Mouse (Mus musculus) neural tube, embryonic 13.5 days (tissue): ENCODE measurements around the gene Il4. TPM values are rescaled to one million over a fixed set of nuclear protein-coding genes. Genes with fewer than 3 reads are reported as not detected.

Experiments
- ATAC-seq: fragments of 200-750 bp; cut with Nextera tagmentation; 2 replicates; pipeline ENCODE4 v1.8.0; 2017; ENCODE audit warnings: low read depth, mild to moderate bottlenecking, moderate TSS enrichment, moderate library complexity
- H3K27ac ChIP-seq: fragments of 300-500 bp; sonication (generic); replicated peaks from 2 replicates; pipeline ENCODE4 v1.5.1; 2015; ENCODE audit warnings: moderate library complexity, mild to moderate bottlenecking, inconsistent platforms
- H3K27me3 ChIP-seq: fragments of 300-500 bp; sonication (generic); 2 replicates; pipeline ENCODE4 v1.6.1; 2015; ENCODE audit warnings: mild to moderate bottlenecking, inconsistent platforms
- H3K36me3 ChIP-seq: fragments of 300-500 bp; sonication (generic); 2 replicates; pipeline ENCODE4 v1.6.1; 2015; ENCODE audit warnings: mild to moderate bottlenecking, inconsistent platforms
- H3K4me1 ChIP-seq: fragments of 300-500 bp; sonication (generic); replicated peaks from 2 replicates; pipeline ENCODE4 v1.6.1; 2015; ENCODE audit warnings: inconsistent platforms
- H3K4me2 ChIP-seq: fragments of 300-500 bp; sonication (generic); 2 replicates; pipeline ENCODE4 v1.6.1; 2015; ENCODE audit warnings: inconsistent platforms, mild to moderate bottlenecking, moderate library complexity
- H3K4me3 ChIP-seq: fragments of 300-500 bp; sonication (generic); 2 replicates; pipeline ENCODE4 v1.5.1; 2015; ENCODE audit warnings: mild to moderate bottlenecking, inconsistent platforms
- H3K9ac ChIP-seq: fragments of 300-500 bp; sonication (generic); 2 replicates; pipeline ENCODE4 v1.6.1; 2015; ENCODE audit warnings: moderate library complexity, mild to moderate bottlenecking, inconsistent platforms
- H3K9me3 ChIP-seq: fragments of 300-500 bp; sonication (generic); 2 replicates; pipeline ENCODE4 v1.6.1; 2016; ENCODE audit warnings: inconsistent platforms
- WGBS: fragments of 180-500 bp; shearing (Covaris S2); methylation state at CpG from one replicate; pipeline ENCODE4 v1.1.7; 2015; 5-methylcytosine and 5-hydroxymethylcytosine counted together
- polyA plus RNA-seq: library from polyadenylated mRNA; unstranded; fragments of >200 nt; fragmentation: Nextera tagmentation; extraction: Ambion mirVana; gene quantifications from 2 replicates; pipeline ENCODE4 v1.2.1, GENCODE M21; 2015

The Il4 gene
- polyA plus RNA-seq, 1 experiment from 2014 or later: 2.1 TPM

- ATAC-seq: no peak
These were observed 18.8 kb upstream of the Il4 start for GRCm38 (mm10) chr11:53637046-53637802.

GRCm38 (mm10) chr11:53636183-53636646, 17.7 kb upstream of the Il4 start:
- Histone ChIP-seq H3K9me3 (no peaks in the 10 kb centered on the region), H3K36me3 (no peaks in the 10 kb centered on the region), H3K4me1 (peaks cover 17% of the 10 kb centered on the region), H3K4me2 (peak overlapping the region; percentile 67), H3K27me3 (peaks cover 28% of the 10 kb centered on the region), H3K27ac (no peak overlapping the region), H3K4me3 (peak overlapping the region; percentile 38), H3K9ac (peak overlapping the region; percentile 58)
- no peak for ATAC-seq
- WGBS: 1% methylated on average over 39 of the region's 40 CpGs

More at GRCm38 (mm10) chr11:53637046-53637802, 18.8 kb upstream of the Il4 start:
- Histone ChIP-seq H3K9me3 (no peaks in the 10 kb centered on the region), H3K4me2 (no peak overlapping the region; the same call in 1 of the 2 replicates), H3K27ac (no peak overlapping the region), H3K27me3 (peaks cover 28% of the 10 kb centered on the region), H3K9ac (no peak overlapping the region), H3K4me1 (peaks cover 17% of the 10 kb centered on the region), H3K4me3 (no peak overlapping the region), H3K36me3 (no peaks in the 10 kb centered on the region)
- WGBS: 13% methylated on average over 21 of the region's 21 CpGs

GRCm38 (mm10) chr11:53635590-53636182, 17.2 kb upstream of the Il4 start:
- Histone ChIP-seq H3K36me3 (no peaks in the 10 kb centered on the region), H3K27me3 (peaks cover 28% of the 10 kb centered on the region), H3K9me3 (no peaks in the 10 kb centered on the region), H3K9ac (peak overlapping the region; percentile 58), H3K4me3 (peak overlapping the region; percentile 38), H3K4me1 (peaks cover 17% of the 10 kb centered on the region), H3K4me2 (peak overlapping the region; percentile 67), H3K27ac (no peak overlapping the region)
- WGBS: 43% methylated on average over 9 of the region's 9 CpGs
- ATAC-seq: no peak

GRCm38 (mm10) chr11:53634556-53634955, 16.1 kb upstream of the Il4 start, which contains the start of gene Il13:
Il13 (minus strand) TSS chr11:53634702.
- Histone ChIP-seq H3K27ac (no peak within 1 kb of the TSS), H3K9ac (no peak within 1 kb of the TSS), H3K4me3 (no peak within 1 kb of the TSS), H3K9me3 (no peaks in the 10 kb centered on the region), H3K36me3 (no peaks in the 10 kb centered on the region), H3K4me2 (no peak within 1 kb of the TSS), H3K4me1 (peaks cover 17% of the 10 kb centered on the region), H3K27me3 (peaks cover 28% of the 10 kb centered on the region)
- no peak for ATAC-seq
- 95% methylated on average over 8 of the region's 8 CpGs for WGBS

GRCm38 (mm10) chr11:53633644-53634043, 15.2 kb upstream of the Il4 start:
- Histone ChIP-seq H3K27ac (no peak overlapping the region), H3K4me1 (peaks cover 17% of the 10 kb centered on the region), H3K9me3 (no peaks in the 10 kb centered on the region), H3K36me3 (no peaks in the 10 kb centered on the region), H3K9ac (no peak overlapping the region), H3K27me3 (peaks cover 28% of the 10 kb centered on the region), H3K4me2 (no peak overlapping the region), H3K4me3 (no peak overlapping the region)
- ATAC-seq: no peak
- WGBS: 91% methylated on average over 7 of the region's 7 CpGs

GRCm38 (mm10) chr11:53632122-53632733, 13.8 kb upstream of the Il4 start:
- H3K4me2 ChIP-seq: no peak overlapping the region
- H3K27ac ChIP-seq: no peak overlapping the region
- peaks cover 21% of the 10 kb centered on the region for H3K27me3 ChIP-seq
- H3K9me3 ChIP-seq: no peaks in the 10 kb centered on the region
- no peak overlapping the region for H3K9ac ChIP-seq
- 71% methylated on average over 14 of the region's 14 CpGs for WGBS
- H3K4me1 ChIP-seq: peaks cover 14% of the 10 kb centered on the region
- no peaks in the 10 kb centered on the region for H3K36me3 ChIP-seq
- no peak for ATAC-seq
- H3K4me3 ChIP-seq: no peak overlapping the region

- no peak overlapping the region for H3K27ac ChIP-seq
- no peak overlapping the region for H3K4me3 ChIP-seq
- H3K27me3 ChIP-seq: no peaks in the 10 kb centered on the region
- 14% methylated on average over 1 of the region's 1 CpGs for WGBS
- no peaks in the 10 kb centered on the region for H3K36me3 ChIP-seq
- no peak overlapping the region for H3K4me2 ChIP-seq
- H3K9ac ChIP-seq: no peak overlapping the region
- peak; percentile 76; the same call in 1 of the 2 replicates for ATAC-seq
- H3K4me1 ChIP-seq: no peaks in the 10 kb centered on the region
- no peaks in the 10 kb centered on the region for H3K9me3 ChIP-seq
These were observed 9.4 kb upstream of the Il4 start for GRCm38 (mm10) chr11:53627859-53628258.

- Histone ChIP-seq H3K27me3 (no peaks in the 10 kb centered on the region), H3K27ac (no peak overlapping the region), H3K9ac (no peak overlapping the region), H3K36me3 (no peaks in the 10 kb centered on the region), H3K4me2 (no peak overlapping the region), H3K9me3 (no peaks in the 10 kb centered on the region), H3K4me3 (no peak overlapping the region), H3K4me1 (no peaks in the 10 kb centered on the region)
- no peak for ATAC-seq
- 73% methylated on average over 17 of the region's 17 CpGs for WGBS
These were observed 8.4 kb upstream of the Il4 start for GRCm38 (mm10) chr11:53626802-53627373.

GRCm38 (mm10) chr11:53624124-53624523, 5.7 kb upstream of the Il4 start:
- H3K9ac ChIP-seq: no peak overlapping the region
- no peak overlapping the region for H3K27ac ChIP-seq
- H3K4me3 ChIP-seq: no peak overlapping the region
- H3K4me1 ChIP-seq: no peaks in the 10 kb centered on the region
- 98% methylated on average over 2 of the region's 2 CpGs for WGBS
- no peaks in the 10 kb centered on the region for H3K9me3 ChIP-seq
- no peaks in the 10 kb centered on the region for H3K27me3 ChIP-seq
- ATAC-seq: no peak
- no peaks in the 10 kb centered on the region for H3K36me3 ChIP-seq
- H3K4me2 ChIP-seq: no peak overlapping the region

- Histone ChIP-seq H3K4me3 (no peak overlapping the region), H3K9ac (no peak overlapping the region), H3K4me1 (no peaks in the 10 kb centered on the region), H3K27ac (no peak overlapping the region), H3K27me3 (no peaks in the 10 kb centered on the region), H3K4me2 (no peak overlapping the region), H3K9me3 (no peaks in the 10 kb centered on the region), H3K36me3 (no peaks in the 10 kb centered on the region)
- WGBS: 96% methylated on average over 9 of the region's 9 CpGs
- no peak for ATAC-seq
These were observed 5.1 kb upstream of the Il4 start for GRCm38 (mm10) chr11:53623573-53623972.

GRCm38 (mm10) chr11:53622440-53622806, 4.0 kb upstream of the Il4 start:
- no peaks in the 10 kb centered on the region for H3K27me3 ChIP-seq
- no peak overlapping the region for H3K9ac ChIP-seq
- 78% methylated on average over 6 of the region's 6 CpGs for WGBS
- ATAC-seq: no peak
- H3K4me1 ChIP-seq: no peaks in the 10 kb centered on the region
- H3K4me3 ChIP-seq: no peak overlapping the region
- no peak overlapping the region for H3K4me2 ChIP-seq
- no peaks in the 10 kb centered on the region for H3K9me3 ChIP-seq
- H3K27ac ChIP-seq: no peak overlapping the region
- H3K36me3 ChIP-seq: no peaks in the 10 kb centered on the region
